Mouse (Mus musculus) v-Abl transformed pro-B cells (cell line): Measurements from ENCODE around the gene Cd200r3.

ENCODE experiments used
- in situ Hi-C, 2 experiments: fragments of 400-800 bp; cut with MboI; formaldehyde crosslinking; loops; one replicate each; pipeline ENCODE4 v1.15.1; 2025; ENCODE audit not compliant: unreplicated experiment in 2 of 2

Cd200r3 gene

GRCm38 (mm10) chr16:45029080-45029479, 85.6 kb downstream of the Cd200r3 start:
- in situ Hi-C loops: loop anchor here (5.0 to 10.0 kb wide), 4 partner anchors 264 to 547 kb away; partner anchors contain the start of genes Cd200r1 (in 1 of the 2) and Nepro (in 1 of the 2)

DNA sequence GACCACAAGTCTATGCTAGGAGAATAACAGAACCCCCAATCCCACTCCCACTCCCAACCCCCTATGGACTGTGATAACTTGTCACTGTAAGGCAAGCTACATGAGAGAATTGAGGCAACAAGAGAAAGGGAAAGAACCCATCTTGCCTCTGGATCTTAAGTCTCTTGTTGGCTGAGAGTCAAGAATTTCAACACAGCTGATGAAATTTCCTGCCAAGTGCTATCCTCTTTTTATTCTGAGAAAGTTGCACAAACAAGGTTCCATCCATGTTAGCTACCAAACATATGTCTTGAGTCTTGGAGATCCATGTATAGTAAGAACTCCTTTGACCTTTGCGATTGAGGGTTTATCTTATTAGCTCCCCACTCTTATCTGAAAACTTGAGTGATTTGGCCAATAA, 86.0 kb downstream of the Cd200r3 start:
- in situ Hi-C loops: loop anchor here (5.0 to 10.0 kb wide), 4 partner anchors 265 to 547 kb away; partner anchors contain the start of genes Cd200r1 (in 1 of the 2) and Nepro (in 1 of the 2)

- in situ Hi-C loops: no loop called here
Observed at GRCm38 (mm10) chr16:45030127-45030526, 86.6 kb downstream of the Cd200r3 start.

- in situ Hi-C loops: no loop called here
Observed at GRCm38 (mm10) chr16:45030796-45031195, 87.3 kb downstream of the Cd200r3 start.
